Mouse (Mus musculus) neural tube, embryonic 14.5 days (tissue): ENCODE measurements around the gene Cep63. TPM values are rescaled to one million over a fixed set of nuclear protein-coding genes. Genes with fewer than 3 reads are reported as not detected.

Experiments
- ATAC-seq: fragments of 200-750 bp; cut with Nextera tagmentation; 2 replicates; pipeline ENCODE4 v1.8.0; 2017; ENCODE audit warnings: low read depth, mild to moderate bottlenecking, moderate TSS enrichment, moderate library complexity
- H3K27ac ChIP-seq: fragments of 300-500 bp; sonication (generic); 2 replicates; pipeline ENCODE4 v1.5.1; 2014; ENCODE audit warnings: low read depth, mild to moderate bottlenecking, control low read depth, low read length, moderate library complexity, mixed read lengths
- H3K27me3 ChIP-seq: fragments of 300-500 bp; sonication (generic); 2 replicates; pipeline ENCODE4 v1.6.1; 2014; ENCODE audit warnings: low read length; ENCODE audit not compliant: control insufficient read depth, insufficient read depth
- H3K36me3 ChIP-seq: fragments of 300-500 bp; sonication (generic); 2 replicates; pipeline ENCODE4 v1.6.1; 2014; ENCODE audit warnings: low read length, mixed read lengths; ENCODE audit not compliant: control insufficient read depth, insufficient read depth
- H3K4me1 ChIP-seq: fragments of 300-500 bp; sonication (generic); 2 replicates; pipeline ENCODE4 v1.6.1; 2014; ENCODE audit warnings: low read length; ENCODE audit not compliant: control insufficient read depth, insufficient read depth
- H3K4me2 ChIP-seq: fragments of 300-500 bp; sonication (generic); 2 replicates; pipeline ENCODE4 v1.6.1; 2014; ENCODE audit warnings: mild to moderate bottlenecking, low read depth, low read length, control low read depth
- H3K4me3 ChIP-seq: fragments of 300-500 bp; sonication (generic); 2 replicates; pipeline ENCODE4 v1.5.1; 2014; ENCODE audit warnings: low read depth, low read length, control low read depth, mixed read lengths
- H3K9ac ChIP-seq: fragments of 300-500 bp; sonication (generic); replicated peaks from 2 replicates; pipeline ENCODE4 v1.6.1; 2014; ENCODE audit warnings: low read depth, mild to moderate bottlenecking, control low read depth, low read length, mixed read lengths
- H3K9me3 ChIP-seq: fragments of 300-500 bp; sonication (generic); 2 replicates; pipeline ENCODE4 v1.6.1; 2016; ENCODE audit warnings: low read length; ENCODE audit not compliant: control insufficient read depth
- WGBS: fragments of 180-500 bp; shearing (Covaris S2); extraction: QIAGEN DNeasy Blood & Tissue Kit; methylation state at CpG from one replicate; pipeline ENCODE4 v1.1.7; 2014; 5-methylcytosine and 5-hydroxymethylcytosine counted together
- polyA plus RNA-seq: library from polyadenylated mRNA; unstranded; fragments of >200 nt; fragmentation: Nextera tagmentation; extraction: Ambion mirVana; gene quantifications from 2 replicates; pipeline ENCODE4 v1.2.1, GENCODE M21; 2014

Cep63 gene
- polyA plus RNA-seq, 1 experiment from 2014 or later = 33.4 TPM

- no peak overlapping the region for H3K4me2 ChIP-seq
- ATAC-seq = peak; percentile 39; the same call in 1 of the 2 replicates
- no peaks in the 10 kb centered on the region for H3K27me3 ChIP-seq
- H3K36me3 ChIP-seq = peaks cover 7% of the 10 kb centered on the region
- H3K4me3 ChIP-seq = no peak overlapping the region
- no peak overlapping the region for H3K9ac ChIP-seq
- H3K4me1 ChIP-seq = no peaks in the 10 kb centered on the region
- WGBS = 2% methylated on average over 4 of the region's 4 CpGs
- H3K9me3 ChIP-seq = no peaks in the 10 kb centered on the region
- no peak overlapping the region for H3K27ac ChIP-seq
Measured at GRCm38 (mm10) chr9:102636553-102636952, 10.2 kb upstream of the Cep63 start.

- H3K9me3 ChIP-seq = no peaks in the 10 kb centered on the region
- peaks cover 9% of the 10 kb centered on the region for H3K36me3 ChIP-seq
- 88% methylated on average over 8 of the region's 8 CpGs for WGBS
- no peak overlapping the region for H3K9ac ChIP-seq
- no peaks in the 10 kb centered on the region for H3K4me1 ChIP-seq
- no peak for ATAC-seq
- H3K27me3 ChIP-seq = no peaks in the 10 kb centered on the region
- H3K4me3 ChIP-seq = no peak overlapping the region
- no peak overlapping the region for H3K27ac ChIP-seq
- no peak overlapping the region for H3K4me2 ChIP-seq
Measured at GRCm38 (mm10) chr9:102634453-102634852, 8.1 kb upstream of the Cep63 start.

GRCm38 (mm10) chr9:102632923-102633537 is 6.7 kb upstream of the Cep63 start:
- no peaks in the 10 kb centered on the region for H3K9me3 ChIP-seq
- WGBS = 52% methylated on average over 1 of the region's 1 CpGs
- H3K27me3 ChIP-seq = no peaks in the 10 kb centered on the region
- H3K4me1 ChIP-seq = no peaks in the 10 kb centered on the region
- H3K4me3 ChIP-seq = no peak overlapping the region
- ATAC-seq = peak; percentile 68; the same call in 1 of the 2 replicates
- peaks cover 9% of the 10 kb centered on the region for H3K36me3 ChIP-seq
- no peak overlapping the region for H3K4me2 ChIP-seq
- no peak overlapping the region for H3K9ac ChIP-seq
- no peak overlapping the region; the same call in 1 of the 2 replicates for H3K27ac ChIP-seq

- Histone ChIP-seq H3K9me3 (no peaks in the 10 kb centered on the region), H3K27ac (no peak overlapping the region), H3K36me3 (peaks cover 9% of the 10 kb centered on the region), H3K4me3 (no peak overlapping the region), H3K27me3 (no peaks in the 10 kb centered on the region), H3K9ac (no peak overlapping the region), H3K4me1 (peaks cover 2% of the 10 kb centered on the region; the same call in 1 of the 2 replicates), H3K4me2 (no peak overlapping the region)
- 91% methylated on average over 4 of the region's 4 CpGs for WGBS
- ATAC-seq = no peak
Measured at GRCm38 (mm10) chr9:102632173-102632572, 5.8 kb upstream of the Cep63 start.

- ATAC-seq = no peak
- no peak overlapping the region for H3K9ac ChIP-seq
- H3K9me3 ChIP-seq = no peaks in the 10 kb centered on the region
- H3K27ac ChIP-seq = no peak overlapping the region
- no peak overlapping the region for H3K4me2 ChIP-seq
- H3K36me3 ChIP-seq = peaks cover 9% of the 10 kb centered on the region
- H3K4me3 ChIP-seq = no peak overlapping the region
- H3K27me3 ChIP-seq = no peaks in the 10 kb centered on the region
- H3K4me1 ChIP-seq = peaks cover 3% of the 10 kb centered on the region; the same call in 1 of the 2 replicates
- 67% methylated on average over 2 of the region's 2 CpGs for WGBS
Measured at GRCm38 (mm10) chr9:102631589-102632147, 5.3 kb upstream of the Cep63 start.

GRCm38 (mm10) chr9:102629052-102629451 is 2.7 kb upstream of the Cep63 start:
- Histone ChIP-seq H3K4me1 (peaks cover 10% of the 10 kb centered on the region; the same call in 1 of the 2 replicates), H3K27ac (no peak overlapping the region), H3K4me3 (no peak overlapping the region), H3K9me3 (no peaks in the 10 kb centered on the region), H3K4me2 (no peak overlapping the region), H3K27me3 (no peaks in the 10 kb centered on the region), H3K9ac (no peak overlapping the region), H3K36me3 (peaks cover 3% of the 10 kb centered on the region; the same call in 1 of the 2 replicates)
- WGBS = 83% methylated on average over 7 of the region's 7 CpGs
- ATAC-seq = no peak

GRCm38 (mm10) chr9:102627442-102627841 is 1.1 kb upstream of the Cep63 start:
- H3K4me1 ChIP-seq = peaks cover 10% of the 10 kb centered on the region; the same call in 1 of the 2 replicates
- H3K9me3 ChIP-seq = no peaks in the 10 kb centered on the region
- no peaks in the 10 kb centered on the region for H3K27me3 ChIP-seq
- no peak for ATAC-seq
- no peak overlapping the region for H3K27ac ChIP-seq
- H3K36me3 ChIP-seq = peaks cover 3% of the 10 kb centered on the region; the same call in 1 of the 2 replicates
- 90% methylated on average over 7 of the region's 7 CpGs for WGBS
- peak overlapping the region; percentile 54 for H3K4me2 ChIP-seq
- no peak overlapping the region for H3K9ac ChIP-seq
- no peak overlapping the region for H3K4me3 ChIP-seq

- peaks cover 10% of the 10 kb centered on the region; the same call in 1 of the 2 replicates for H3K4me1 ChIP-seq
- WGBS = under 1% methylated on average over 9 of the region's 9 CpGs
- no peaks in the 10 kb centered on the region for H3K9me3 ChIP-seq
- H3K9ac ChIP-seq = peak overlapping the region; percentile 97
- H3K27me3 ChIP-seq = no peaks in the 10 kb centered on the region
- peak; percentile 0; the same call in 1 of the 2 replicates for ATAC-seq
- H3K36me3 ChIP-seq = peaks cover 3% of the 10 kb centered on the region; the same call in 1 of the 2 replicates
- H3K4me3 ChIP-seq = peak overlapping the region; percentile 92
- peak overlapping the region; percentile 54 for H3K4me2 ChIP-seq
- peak overlapping the region; percentile 97 for H3K27ac ChIP-seq
Measured at GRCm38 (mm10) chr9:102626839-102627225, 498 bp upstream of the Cep63 start.

GRCm38 (mm10) chr9:102625401-102625982 is 842 bp downstream of the Cep63 start:
- Histone ChIP-seq H3K36me3 (no peaks in the 10 kb centered on the region), H3K4me3 (peak overlapping the region; percentile 92), H3K9me3 (no peaks in the 10 kb centered on the region), H3K4me2 (peak overlapping the region; percentile 73), H3K4me1 (peaks cover 10% of the 10 kb centered on the region; the same call in 1 of the 2 replicates), H3K9ac (peak overlapping the region; percentile 97), H3K27ac (peak overlapping the region; percentile 97), H3K27me3 (no peaks in the 10 kb centered on the region)
- under 1% methylated on average over 27 of the region's 27 CpGs for WGBS
- peak; percentile 68 for ATAC-seq
